Mouse (Mus musculus): Measurements from ENCODE around the gene Mrgbp. TPM values are rescaled to one million over a fixed set of nuclear protein-coding genes. Genes with fewer than 3 reads are reported as not detected.

Gene Mrgbp
- polyA plus RNA-seq, 1 experiment from 2014 or later = 43.6 TPM

DNA sequence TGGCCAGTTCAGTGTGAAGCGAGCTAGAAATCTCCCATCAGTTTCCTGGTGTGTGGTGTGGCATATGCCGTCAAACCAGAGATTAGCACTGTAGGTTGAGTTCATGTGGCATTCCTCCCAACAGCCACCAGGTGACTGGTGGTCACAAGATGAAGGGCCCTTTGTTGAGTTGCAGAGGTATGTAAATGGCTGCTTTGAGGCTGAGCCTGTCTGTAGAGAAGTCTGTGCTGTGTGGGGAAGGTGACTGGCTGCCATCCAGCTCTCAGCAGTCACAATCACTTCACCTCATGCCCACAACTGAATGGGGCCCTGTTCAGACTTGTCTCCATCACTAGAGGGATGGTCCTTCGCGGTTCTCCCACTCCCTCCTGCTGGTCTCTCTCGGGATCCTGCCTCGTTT lies 23.7 kb downstream of the Mrgbp start:
- H3K36me3 ChIP-seq (ENCODE audit: control insufficient read depth, insufficient read depth, low read length) = no peaks in the 10 kb centered on the region
- H3K27ac ChIP-seq (ENCODE audit: low read depth, low read length) = no peak overlapping the region
- no peak overlapping the region for H3K4me2 ChIP-seq (replicated peaks; ENCODE audit: low read depth, low read length)
- WGBS = 57% methylated on average over 6 of the region's 6 CpGs
- ATAC-seq (ENCODE audit: low FRiP score) = no peak
- H3K27me3 ChIP-seq (ENCODE audit: control insufficient read depth, insufficient read depth, low read length) = no peaks in the 10 kb centered on the region
- H3K9ac ChIP-seq (ENCODE audit: low read depth, low read length) = no peak overlapping the region
- H3K4me1 ChIP-seq (replicated peaks; ENCODE audit: control insufficient read depth, insufficient read depth, low read length) = peaks cover 2% of the 10 kb centered on the region; the same call in 1 of the 2 replicates
- no peak for DNase-seq (ENCODE audit: low spot score)
- no peak overlapping the region for H3K4me3 ChIP-seq (ENCODE audit: low read depth, low read length)
- no peaks in the 10 kb centered on the region for H3K9me3 ChIP-seq (ENCODE audit: control insufficient read depth, low read length)

- 77% methylated on average over 4 of the region's 4 CpGs for WGBS
- ATAC-seq (ENCODE audit: low FRiP score) = no peak
- Histone ChIP-seq H3K36me3 (ENCODE audit: control insufficient read depth, insufficient read depth, low read length) (no peaks in the 10 kb centered on the region), H3K27ac (ENCODE audit: low read depth, low read length) (no peak overlapping the region), H3K9ac (ENCODE audit: low read depth, low read length) (no peak overlapping the region), H3K4me1 (replicated peaks; ENCODE audit: control insufficient read depth, insufficient read depth, low read length) (no peaks in the 10 kb centered on the region), H3K9me3 (ENCODE audit: control insufficient read depth, low read length) (no peaks in the 10 kb centered on the region), H3K4me3 (ENCODE audit: low read depth, low read length) (no peak overlapping the region), H3K4me2 (replicated peaks; ENCODE audit: low read depth, low read length) (no peak overlapping the region), H3K27me3 (ENCODE audit: control insufficient read depth, insufficient read depth, low read length) (no peaks in the 10 kb centered on the region)
- DNase-seq (ENCODE audit: low spot score) = no peak
Measured at GRCm38 (mm10) chr2:180610283-180610682, 29.2 kb downstream of the Mrgbp start.

- 81% methylated on average over 2 of the region's 2 CpGs for WGBS
- Histone ChIP-seq H3K27ac (ENCODE audit: low read depth, low read length) (no peak overlapping the region), H3K9me3 (ENCODE audit: control insufficient read depth, low read length) (no peaks in the 10 kb centered on the region), H3K36me3 (ENCODE audit: control insufficient read depth, insufficient read depth, low read length) (no peaks in the 10 kb centered on the region), H3K27me3 (ENCODE audit: control insufficient read depth, insufficient read depth, low read length) (no peaks in the 10 kb centered on the region), H3K4me2 (replicated peaks; ENCODE audit: low read depth, low read length) (no peak overlapping the region), H3K4me1 (replicated peaks; ENCODE audit: control insufficient read depth, insufficient read depth, low read length) (no peaks in the 10 kb centered on the region), H3K9ac (ENCODE audit: low read depth, low read length) (no peak overlapping the region), H3K4me3 (ENCODE audit: low read depth, low read length) (no peak overlapping the region)
- ATAC-seq (ENCODE audit: low FRiP score) = no peak
- no peak for DNase-seq (ENCODE audit: low spot score)
Measured at GRCm38 (mm10) chr2:180611882-180612281, 30.8 kb downstream of the Mrgbp start.

Other genes with a start within 250 kb of the Mrgbp start
- not detected in 2 replicates for gene Gata5, start 246.6 kb upstream of the Mrgbp start, polyA plus RNA-seq (2014; fragmentation: Nextera tagmentation; extraction: Ambion mirVana)
- 3.3 and 3.9 TPM in 2 replicates for gene Slco4a1, start 125.1 kb upstream of the Mrgbp start, polyA plus RNA-seq (2014; fragmentation: Nextera tagmentation; extraction: Ambion mirVana)
- 0.15 and 0.31 TPM in 2 replicates for gene Ntsr1, start 81.3 kb upstream of the Mrgbp start, polyA plus RNA-seq (2014; fragmentation: Nextera tagmentation; extraction: Ambion mirVana)
- 99.0 and 104 TPM in 2 replicates for gene Ogfr, start 7.9 kb downstream of the Mrgbp start, polyA plus RNA-seq (2014; fragmentation: Nextera tagmentation; extraction: Ambion mirVana)
- 22.3 and 22.6 TPM in 2 replicates for gene Col9a3, start 16.5 kb downstream of the Mrgbp start, polyA plus RNA-seq (2014; fragmentation: Nextera tagmentation; extraction: Ambion mirVana)
- gene Tcfl5, start 61.4 kb downstream of the Mrgbp start, polyA plus RNA-seq (2014; fragmentation: Nextera tagmentation; extraction: Ambion mirVana) = 0.38 and 0.60 TPM in 2 replicates
- 29.5 and 39.7 TPM in 2 replicates for gene Dido1, start 128.7 kb downstream of the Mrgbp start, polyA plus RNA-seq (2014; fragmentation: Nextera tagmentation; extraction: Ambion mirVana)
- gene Gid8, start 128.8 kb downstream of the Mrgbp start, polyA plus RNA-seq (2014; fragmentation: Nextera tagmentation; extraction: Ambion mirVana) = 59.6 and 70.0 TPM in 2 replicates
- gene Slc17a9, start 144.0 kb downstream of the Mrgbp start, polyA plus RNA-seq (2014; fragmentation: Nextera tagmentation; extraction: Ambion mirVana) = 0.14 and 0.45 TPM in 2 replicates
- 3.0 and 3.7 TPM in 2 replicates for gene Bhlhe23, start 195.6 kb downstream of the Mrgbp start, polyA plus RNA-seq (2014; fragmentation: Nextera tagmentation; extraction: Ambion mirVana)